Mouse (Mus musculus): ENCODE results near the gene Rnf146. TPM values are rescaled to one million over a fixed set of nuclear protein-coding genes. Genes with fewer than 3 reads are reported as not detected.

Rnf146 gene
- polyA plus RNA-seq, 1 experiment from 2014 or later: 49.2 TPM

DNA sequence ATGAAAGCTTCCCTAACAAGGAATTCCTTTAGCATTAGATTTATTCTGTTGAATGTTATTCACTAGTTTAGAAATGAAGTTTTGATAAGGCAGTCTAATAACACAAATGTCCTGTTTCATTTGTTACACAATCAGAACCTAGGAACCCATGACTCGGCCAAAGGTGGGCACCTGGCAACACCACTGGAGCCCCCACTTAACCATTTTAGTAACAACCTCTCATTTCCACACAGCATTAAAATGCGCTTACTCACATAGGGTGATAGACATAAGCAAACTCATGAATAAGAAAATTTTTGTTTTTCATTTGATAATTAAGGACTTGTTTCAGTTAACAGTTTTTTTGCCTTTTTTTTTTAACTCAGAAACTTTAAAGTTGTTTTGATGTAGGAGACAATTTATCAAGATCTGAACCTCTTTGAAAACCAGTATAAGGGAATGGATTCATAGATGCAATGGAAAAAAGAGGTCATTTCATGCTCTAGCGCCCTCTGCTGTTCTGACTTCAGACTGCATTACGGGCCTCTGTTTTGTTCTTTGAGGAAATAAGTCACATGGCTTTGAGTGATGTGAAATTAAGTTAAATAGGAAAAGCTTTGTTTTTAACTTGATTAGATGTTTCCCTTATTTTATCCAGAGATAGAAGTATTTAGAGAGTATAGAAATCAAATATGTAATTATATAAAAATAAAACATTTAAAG is 23.7 kb downstream of the Rnf146 start:
- WGBS: 51% methylated on average over 4 of the region's 4 CpGs
- Histone ChIP-seq H3K9ac (no peak overlapping the region), H3K27me3 (replicated peaks) (no peaks in the 10 kb centered on the region), H3K9me3 (no peaks in the 10 kb centered on the region), H3K4me1 (no peaks in the 10 kb centered on the region), H3K36me3 (no peaks in the 10 kb centered on the region), H3K27ac (no peak overlapping the region), H3K4me2 (no peak overlapping the region), H3K4me3 (replicated peaks) (no peak overlapping the region)
- no peak for ATAC-seq (ENCODE audit: insufficient read depth, low FRiP score, low read depth)

- ATAC-seq (ENCODE audit: insufficient read depth, low FRiP score, low read depth): peak; percentile 35; the same call in 1 of the 2 replicates
- H3K4me3 ChIP-seq (replicated peaks): no peak overlapping the region
- H3K9ac ChIP-seq: no peak overlapping the region
- no peak overlapping the region for H3K4me2 ChIP-seq
- H3K4me1 ChIP-seq: no peaks in the 10 kb centered on the region
- no peaks in the 10 kb centered on the region for H3K27me3 ChIP-seq (replicated peaks)
- H3K9me3 ChIP-seq: no peaks in the 10 kb centered on the region
- H3K36me3 ChIP-seq: no peaks in the 10 kb centered on the region
- 32% methylated on average over 4 of the region's 4 CpGs for WGBS
- no peak overlapping the region for H3K27ac ChIP-seq
These were observed 28.4 kb downstream of the Rnf146 start for GRCm38 (mm10) chr10:29333836-29334235.

DNA sequence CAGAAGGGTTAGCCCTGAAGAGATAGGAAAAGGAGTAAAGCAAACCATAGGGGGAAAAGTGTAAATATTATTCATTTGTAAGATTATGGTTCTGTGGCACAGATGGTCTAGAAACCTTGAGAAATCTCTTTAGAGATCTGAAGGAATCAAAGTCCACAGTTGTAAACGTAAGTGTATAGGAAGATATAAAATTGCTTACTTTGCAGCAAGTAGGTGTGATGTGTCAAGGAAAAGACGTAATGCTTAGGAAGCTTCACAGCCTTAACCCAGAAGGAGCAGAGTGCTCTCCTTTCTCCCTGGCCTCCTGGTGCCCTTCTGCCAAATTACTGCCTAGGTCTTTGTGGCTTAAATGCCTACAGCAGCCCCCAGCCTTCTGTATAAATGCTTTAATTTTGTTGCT is 37.4 kb downstream of the Rnf146 start:
- Histone ChIP-seq H3K4me2 (no peak overlapping the region), H3K4me3 (replicated peaks) (no peak overlapping the region), H3K4me1 (no peaks in the 10 kb centered on the region), H3K9me3 (no peaks in the 10 kb centered on the region), H3K27ac (no peak overlapping the region), H3K9ac (no peak overlapping the region), H3K27me3 (replicated peaks) (no peaks in the 10 kb centered on the region), H3K36me3 (no peaks in the 10 kb centered on the region)
- WGBS: 69% methylated on average over 2 of the region's 2 CpGs
- ATAC-seq (ENCODE audit: insufficient read depth, low FRiP score, low read depth): no peak

DNA sequence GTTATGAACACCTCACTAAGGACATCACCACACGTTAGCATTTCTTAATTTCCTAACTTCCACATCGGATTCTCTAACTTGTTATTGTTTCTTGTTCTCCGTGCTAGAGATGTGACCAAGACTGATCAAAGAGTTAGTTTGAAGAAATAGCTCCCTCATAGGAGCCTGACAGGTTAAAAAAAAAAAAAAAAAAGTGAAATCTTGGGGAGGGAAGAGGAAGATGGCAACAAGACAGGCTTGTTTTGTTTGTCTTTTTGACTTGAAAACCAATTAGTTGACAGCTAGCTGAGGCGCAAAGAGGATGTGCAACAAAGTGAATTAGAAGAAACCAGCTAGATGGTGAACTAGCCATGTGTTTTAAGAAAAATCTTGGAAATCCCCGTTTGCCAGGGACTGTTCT is 48.3 kb downstream of the Rnf146 start:
- Histone ChIP-seq H3K4me3 (replicated peaks) (peak overlapping the region; percentile 79), H3K27ac (no peak overlapping the region), H3K9me3 (no peaks in the 10 kb centered on the region), H3K27me3 (replicated peaks) (no peaks in the 10 kb centered on the region), H3K9ac (no peak overlapping the region), H3K36me3 (no peaks in the 10 kb centered on the region), H3K4me1 (no peaks in the 10 kb centered on the region), H3K4me2 (peak overlapping the region; percentile 66)
- WGBS: 37% methylated on average over 5 of the region's 5 CpGs
- no peak for ATAC-seq (ENCODE audit: insufficient read depth, low FRiP score, low read depth)

GRCm38 (mm10) chr10:29313064-29313638 is 49.1 kb downstream of the Rnf146 start, which contains the start of gene Echdc1:
Echdc1 (plus strand) TSS chr10:29313166.
- Histone ChIP-seq H3K4me2 (peak within 1 kb of the TSS; percentile 66), H3K9ac (peak within 1 kb of the TSS; percentile 84), H3K4me3 (replicated peaks) (peak within 1 kb of the TSS; percentile 79), H3K4me1 (no peaks in the 10 kb centered on the region), H3K27me3 (replicated peaks) (no peaks in the 10 kb centered on the region), H3K36me3 (no peaks in the 10 kb centered on the region), H3K9me3 (no peaks in the 10 kb centered on the region), H3K27ac (peak within 1 kb of the TSS; percentile 91)
- WGBS: 0% methylated on average over 37 of the region's 49 CpGs
- ATAC-seq (ENCODE audit: insufficient read depth, low FRiP score, low read depth): peak; percentile 98

DNA sequence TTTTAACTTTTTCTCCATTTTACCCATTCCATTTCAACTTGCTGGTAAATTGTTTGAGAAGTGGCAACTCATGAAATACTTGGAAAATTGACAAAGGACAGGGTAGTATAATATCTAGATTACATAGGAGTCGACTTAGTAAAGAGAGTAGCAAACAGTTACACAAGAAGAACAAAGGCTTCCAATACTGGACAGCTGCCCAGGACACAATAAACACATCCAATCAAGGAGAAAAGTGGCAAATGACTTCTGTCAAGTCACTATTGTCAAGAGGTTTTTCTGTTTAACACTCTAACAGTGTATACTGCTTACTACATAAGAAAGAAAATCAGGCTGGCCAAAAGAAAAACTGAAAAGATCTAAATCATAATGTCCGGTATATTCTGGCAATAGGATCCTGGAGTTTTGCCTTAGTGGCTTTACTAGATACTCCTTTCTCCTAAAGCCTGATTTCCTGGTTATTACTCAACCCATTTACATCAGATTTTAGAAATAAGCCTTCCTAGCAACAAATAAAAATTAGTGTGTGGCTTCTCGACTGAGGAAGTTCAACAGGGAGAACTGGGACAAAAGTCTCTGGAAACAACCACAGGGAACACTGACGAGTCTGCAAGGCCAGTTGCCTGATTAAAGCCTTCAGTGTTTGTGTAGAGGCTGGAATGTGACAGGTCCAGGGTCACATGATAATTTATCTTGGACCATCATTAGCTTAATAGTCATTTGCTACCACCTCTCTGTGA is 50.6 kb downstream of the Rnf146 start:
- Histone ChIP-seq H3K4me1 (no peaks in the 10 kb centered on the region), H3K36me3 (no peaks in the 10 kb centered on the region), H3K4me2 (peak overlapping the region; percentile 66; the same call in 1 of the 2 replicates), H3K27me3 (replicated peaks) (no peaks in the 10 kb centered on the region), H3K27ac (no peak overlapping the region), H3K9ac (no peak overlapping the region), H3K4me3 (replicated peaks) (no peak overlapping the region), H3K9me3 (no peaks in the 10 kb centered on the region)
- ATAC-seq (ENCODE audit: insufficient read depth, low FRiP score, low read depth): no peak
- 58% methylated on average over 4 of the region's 4 CpGs for WGBS

GRCm38 (mm10) chr10:29302230-29302629 is 60.0 kb downstream of the Rnf146 start:
- no peaks in the 10 kb centered on the region for H3K4me1 ChIP-seq
- no peaks in the 10 kb centered on the region for H3K36me3 ChIP-seq
- ATAC-seq (ENCODE audit: insufficient read depth, low FRiP score, low read depth): no peak
- H3K4me2 ChIP-seq: no peak overlapping the region
- H3K9me3 ChIP-seq: no peaks in the 10 kb centered on the region
- WGBS: 93% methylated on average over 4 of the region's 4 CpGs
- no peaks in the 10 kb centered on the region for H3K27me3 ChIP-seq (replicated peaks)
- no peak overlapping the region for H3K4me3 ChIP-seq (replicated peaks)
- H3K9ac ChIP-seq: no peak overlapping the region
- H3K27ac ChIP-seq: no peak overlapping the region

Other genes starting within 250 kb of the Rnf146 start
- gene Soga3, start 218.6 kb downstream of the Rnf146 start, polyA plus RNA-seq (2015; fragmentation: Nextera tagmentation; extraction: Ambion mirVana): 3.2 and 4.2 TPM in 2 replicates
- gene Gm49353, start 163.5 kb downstream of the Rnf146 start, polyA plus RNA-seq (2015; fragmentation: Nextera tagmentation; extraction: Ambion mirVana): 1.5 and 2.0 TPM in 2 replicates
- 1.4 and 1.8 TPM in 2 replicates for gene 9330159F19Rik, start 150.8 kb downstream of the Rnf146 start, polyA plus RNA-seq (2015; fragmentation: Nextera tagmentation; extraction: Ambion mirVana)
- gene Echdc1, start 49.3 kb downstream of the Rnf146 start, polyA plus RNA-seq (2015; fragmentation: Nextera tagmentation; extraction: Ambion mirVana): 35.8 and 36.2 TPM in 2 replicates
- gene Rspo3, start 173.4 kb upstream of the Rnf146 start, polyA plus RNA-seq (2015; fragmentation: Nextera tagmentation; extraction: Ambion mirVana): 12.7 and 14.6 TPM in 2 replicates

Data from stomach, embryonic 15.5 days (tissue).